Mouse (Mus musculus): ENCODE data around the gene Mpst. TPM values are rescaled to one million over a fixed set of nuclear protein-coding genes. Genes with fewer than 3 reads are reported as not detected.

Mpst gene
- polyA plus RNA-seq, 1 experiment = 6.4 TPM

DNA sequence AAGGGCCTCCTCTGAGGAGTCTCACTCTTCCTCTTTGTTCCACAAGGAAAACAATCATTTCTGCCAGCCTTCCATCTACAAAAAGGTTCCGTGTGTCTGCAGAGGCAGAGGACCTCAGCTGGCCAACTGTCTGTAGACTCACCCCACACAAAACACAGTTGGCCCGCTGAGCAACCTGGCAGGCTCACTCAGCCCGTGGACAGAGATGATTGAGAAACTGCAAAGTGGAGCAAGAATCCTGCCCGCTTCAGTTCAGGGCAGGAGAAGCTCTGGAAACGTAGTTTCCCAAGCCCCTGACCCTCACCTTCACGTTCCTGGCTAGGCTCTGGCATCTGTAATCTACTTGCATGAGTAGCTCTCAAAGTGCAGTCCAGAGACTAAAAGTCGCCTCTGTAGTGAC, 40.9 kb downstream of the Mpst start:
- peaks cover 12% of the 10 kb centered on the region for H3K4me1 ChIP-seq (ENCODE audit: control insufficient read depth, insufficient read depth, low read length)
- TF ChIP-seq CTCF (IDR thresholded peaks at IDR 0.05; ENCODE audit: control insufficient read depth, insufficient read depth, insufficient replicate concordance, low read depth, low read length) (no peak), POLR2A (IDR thresholded peaks at IDR 0.05; ENCODE audit: control insufficient read depth, low read depth, low read length) (no peak)
- H3K27me3 ChIP-seq (ENCODE audit: control insufficient read depth, insufficient read depth, low read length) = no peaks in the 10 kb centered on the region
- no peaks in the 10 kb centered on the region for H3K36me3 ChIP-seq (ENCODE audit: control insufficient read depth, insufficient read depth, low read length)
- H3K27ac ChIP-seq (ENCODE audit: control insufficient read depth, insufficient read depth, low read depth, low read length) = peak overlapping the region; percentile 59
- H3K4me3 ChIP-seq (ENCODE audit: control insufficient read depth, low read depth, low read length) = no peak overlapping the region

- peak overlapping the region; percentile 36; the same call in 1 of the 2 replicates for H3K4me3 ChIP-seq (ENCODE audit: control insufficient read depth, low read depth, low read length)
- H3K4me1 ChIP-seq (ENCODE audit: control insufficient read depth, insufficient read depth, low read length) = peaks cover 12% of the 10 kb centered on the region
- no peak overlapping the region for H3K27ac ChIP-seq (ENCODE audit: control insufficient read depth, insufficient read depth, low read depth, low read length)
- H3K36me3 ChIP-seq (ENCODE audit: control insufficient read depth, insufficient read depth, low read length) = no peaks in the 10 kb centered on the region
- no peaks in the 10 kb centered on the region for H3K27me3 ChIP-seq (ENCODE audit: control insufficient read depth, insufficient read depth, low read length)
- TF ChIP-seq CTCF (IDR thresholded peaks at IDR 0.05; ENCODE audit: control insufficient read depth, insufficient read depth, insufficient replicate concordance, low read depth, low read length) (peak; percentile 81), POLR2A (IDR thresholded peaks at IDR 0.05; ENCODE audit: control insufficient read depth, low read depth, low read length) (no peak)
These were observed 41.7 kb downstream of the Mpst start for GRCm38 (mm10) chr15:78447746-78448535.

- Histone ChIP-seq H3K4me3 (ENCODE audit: control insufficient read depth, low read depth, low read length) (no peak overlapping the region), H3K4me1 (ENCODE audit: control insufficient read depth, insufficient read depth, low read length) (peaks cover 9% of the 10 kb centered on the region), H3K27me3 (ENCODE audit: control insufficient read depth, insufficient read depth, low read length) (no peaks in the 10 kb centered on the region), H3K27ac (ENCODE audit: control insufficient read depth, insufficient read depth, low read depth, low read length) (no peak overlapping the region), H3K36me3 (ENCODE audit: control insufficient read depth, insufficient read depth, low read length) (no peaks in the 10 kb centered on the region)
- TF ChIP-seq POLR2A (IDR thresholded peaks at IDR 0.05; ENCODE audit: control insufficient read depth, low read depth, low read length) (no peak), CTCF (IDR thresholded peaks at IDR 0.05; ENCODE audit: control insufficient read depth, insufficient read depth, insufficient replicate concordance, low read depth, low read length) (no peak)
These were observed 42.9 kb downstream of the Mpst start for GRCm38 (mm10) chr15:78449131-78449530.

GRCm38 (mm10) chr15:78449694-78450418, 43.6 kb downstream of the Mpst start:
- Histone ChIP-seq H3K27me3 (ENCODE audit: control insufficient read depth, insufficient read depth, low read length) (no peaks in the 10 kb centered on the region), H3K27ac (ENCODE audit: control insufficient read depth, insufficient read depth, low read depth, low read length) (no peak overlapping the region), H3K36me3 (ENCODE audit: control insufficient read depth, insufficient read depth, low read length) (no peaks in the 10 kb centered on the region), H3K4me3 (ENCODE audit: control insufficient read depth, low read depth, low read length) (no peak overlapping the region), H3K4me1 (ENCODE audit: control insufficient read depth, insufficient read depth, low read length) (peaks cover 6% of the 10 kb centered on the region)
- no peak for TF ChIP-seq CTCF (IDR thresholded peaks at IDR 0.05; ENCODE audit: control insufficient read depth, insufficient read depth, insufficient replicate concordance, low read depth, low read length)
- TF ChIP-seq POLR2A (IDR thresholded peaks at IDR 0.05; ENCODE audit: control insufficient read depth, low read depth, low read length) = no peak

- H3K36me3 ChIP-seq (ENCODE audit: control insufficient read depth, insufficient read depth, low read length) = no peaks in the 10 kb centered on the region
- no peaks in the 10 kb centered on the region for H3K27me3 ChIP-seq (ENCODE audit: control insufficient read depth, insufficient read depth, low read length)
- peaks cover 6% of the 10 kb centered on the region for H3K4me1 ChIP-seq (ENCODE audit: control insufficient read depth, insufficient read depth, low read length)
- H3K4me3 ChIP-seq (ENCODE audit: control insufficient read depth, low read depth, low read length) = no peak overlapping the region
- H3K27ac ChIP-seq (ENCODE audit: control insufficient read depth, insufficient read depth, low read depth, low read length) = no peak overlapping the region
- TF ChIP-seq POLR2A (IDR thresholded peaks at IDR 0.05; ENCODE audit: control insufficient read depth, low read depth, low read length) (no peak), CTCF (IDR thresholded peaks at IDR 0.05; ENCODE audit: control insufficient read depth, insufficient read depth, insufficient replicate concordance, low read depth, low read length) (no peak)
These were observed 44.2 kb downstream of the Mpst start for GRCm38 (mm10) chr15:78450419-78450768.

- no peak overlapping the region for H3K4me3 ChIP-seq (ENCODE audit: control insufficient read depth, low read depth, low read length)
- H3K36me3 ChIP-seq (ENCODE audit: control insufficient read depth, insufficient read depth, low read length) = no peaks in the 10 kb centered on the region
- H3K27me3 ChIP-seq (ENCODE audit: control insufficient read depth, insufficient read depth, low read length) = no peaks in the 10 kb centered on the region
- TF ChIP-seq CTCF (IDR thresholded peaks at IDR 0.05; ENCODE audit: control insufficient read depth, insufficient read depth, insufficient replicate concordance, low read depth, low read length) = no peak
- no peak for TF ChIP-seq POLR2A (IDR thresholded peaks at IDR 0.05; ENCODE audit: control insufficient read depth, low read depth, low read length)
- peaks cover 6% of the 10 kb centered on the region for H3K4me1 ChIP-seq (ENCODE audit: control insufficient read depth, insufficient read depth, low read length)
- H3K27ac ChIP-seq (ENCODE audit: control insufficient read depth, insufficient read depth, low read depth, low read length) = no peak overlapping the region
These were observed 45.0 kb downstream of the Mpst start for GRCm38 (mm10) chr15:78451201-78451600.

- Histone ChIP-seq H3K4me1 (ENCODE audit: control insufficient read depth, insufficient read depth, low read length) (peaks cover 5% of the 10 kb centered on the region), H3K27ac (ENCODE audit: control insufficient read depth, insufficient read depth, low read depth, low read length) (no peak overlapping the region), H3K27me3 (ENCODE audit: control insufficient read depth, insufficient read depth, low read length) (no peaks in the 10 kb centered on the region), H3K36me3 (ENCODE audit: control insufficient read depth, insufficient read depth, low read length) (no peaks in the 10 kb centered on the region), H3K4me3 (ENCODE audit: control insufficient read depth, low read depth, low read length) (no peak overlapping the region)
- no peak for TF ChIP-seq CTCF (IDR thresholded peaks at IDR 0.05; ENCODE audit: control insufficient read depth, insufficient read depth, insufficient replicate concordance, low read depth, low read length)
- no peak for TF ChIP-seq POLR2A (IDR thresholded peaks at IDR 0.05; ENCODE audit: control insufficient read depth, low read depth, low read length)
These were observed 46.7 kb downstream of the Mpst start for GRCm38 (mm10) chr15:78452929-78453328.

Measured in testis, adult 2 months (tissue).